In genomic region chr2:22928259-22928658, GRCm38 (mm10) we compare ENCODE assay signal across 27 mouse cellular contexts. TPM values are rescaled to one million over a fixed set of nuclear protein-coding genes. Genes with fewer than 3 reads are reported as not detected.
A peak's percentile ranks its signal among the peaks of the same experiment; 100 is the strongest.
DNase-seq lines count a peak whose midpoint lies in the region; ATAC-seq lines count a peak whose summit lies in the region.
"Had no signal": no experiment of that assay in that cellular context is flagged by ENCODE, and none has a peak within 500 bp of the region (broad histone marks: within the 10 kb centered on the region; RNA-seq: fewer than 3 reads in every experiment).

No protein-coding gene starts in this region.

- 0 out of 2 replicates have a peak overlapping the region, but pooled peaks have one; percentile 12 for H3K27ac ChIP-seq in embryonic facial prominence, embryonic 15.5 days (replicated peaks)
- H3K27ac ChIP-seq: embryonic facial prominence, embryonic 12.5 days; forebrain, embryonic 13.5 days; gastrocnemius, adult 2 months; heart, embryonic 13.5 days; hindbrain, embryonic 10.5 days; kidney, postnatal 0 days; limb, embryonic 13.5 days; lung, embryonic 15.5 days; neural tube, embryonic 12.5 days had no signal

- no peaks in the 10 kb centered on the region for H3K27me3 ChIP-seq in embryonic facial prominence, embryonic 15.5 days
- H3K27me3 ChIP-seq: embryonic facial prominence, embryonic 12.5 days; forebrain, embryonic 13.5 days; heart, embryonic 13.5 days; limb, embryonic 13.5 days; lung, embryonic 15.5 days; neural tube, embryonic 12.5 days had no signal

- H3K4me3 ChIP-seq in embryonic facial prominence, embryonic 15.5 days (replicated peaks), result no peak overlapping the region
- H3K4me3 ChIP-seq: embryonic facial prominence, embryonic 12.5 days; forebrain, embryonic 13.5 days; gastrocnemius, adult 2 months; heart, embryonic 13.5 days; hindbrain, embryonic 10.5 days; limb, embryonic 13.5 days; lung, embryonic 15.5 days; myocyte; neural tube, embryonic 12.5 days had no signal

- 40% methylated on average over 2 of the region's 2 CpGs for WGBS in embryonic facial prominence, embryonic 15.5 days

- peaks cover 7% of the 10 kb centered on the region; the same call in 1 of the 2 replicates for H3K36me3 ChIP-seq in embryonic facial prominence, embryonic 15.5 days

- DNase-seq in frontal cortex, postnatal 14 days (ENCODE audit: low spot score in 2 of 2), result no peak
- DNase-seq in retina, adult 2 months (ENCODE audit: low read depth, low spot score), result peak; percentile 9
- no peak for DNase-seq in retina, embryonic 14.5 days (ENCODE audit: low spot score)
- DNase-seq in heart, postnatal 36 days, result no peak
- DNase-seq: adrenal gland, postnatal 25 days; B cell, adult 2 months; cerebellum, adult 11 months; cerebellum, postnatal 14 days; gastrocnemius, adult 2 months; heart, postnatal 10 days; kidney, adult 8-10 months; kidney, postnatal 4 days had no signal

- H3K4me2 ChIP-seq in embryonic facial prominence, embryonic 15.5 days (replicated peaks), result no peak overlapping the region
- H3K4me2 ChIP-seq: embryonic facial prominence, embryonic 12.5 days; forebrain, embryonic 13.5 days; heart, embryonic 13.5 days; limb, embryonic 13.5 days; liver, embryonic 11.5 days; lung, embryonic 15.5 days; midbrain, embryonic 11.5 days; neural tube, embryonic 12.5 days had no signal

- no peaks in the 10 kb centered on the region for H3K4me1 ChIP-seq in embryonic facial prominence, embryonic 15.5 days
- H3K4me1 ChIP-seq: embryonic facial prominence, embryonic 12.5 days; forebrain, embryonic 13.5 days; heart, embryonic 13.5 days; hindbrain, embryonic 10.5 days; limb, embryonic 13.5 days; lung, embryonic 15.5 days; neural tube, embryonic 12.5 days had no signal

- H3K9ac ChIP-seq in embryonic facial prominence, embryonic 15.5 days, result no peak overlapping the region
- H3K9ac ChIP-seq: embryonic facial prominence, embryonic 12.5 days; forebrain, embryonic 13.5 days; heart, embryonic 13.5 days; limb, embryonic 13.5 days; lung, embryonic 15.5 days; neural tube, embryonic 12.5 days had no signal

- intact Hi-C loops in heart, postnatal 36 days (cut with DNase I), result no loop called here

- no peaks in the 10 kb centered on the region for H3K9me3 ChIP-seq in embryonic facial prominence, embryonic 15.5 days (replicated peaks)
- H3K9me3 ChIP-seq: embryonic facial prominence, embryonic 12.5 days; forebrain, embryonic 13.5 days; heart, embryonic 13.5 days; hindbrain, embryonic 10.5 days; limb, embryonic 13.5 days; lung, embryonic 15.5 days; neural tube, embryonic 12.5 days had no signal

- ATAC-seq in frontal cortex, adult (ENCODE audit: low TSS enrichment), result peak; percentile 64
- no peak for ATAC-seq in embryonic facial prominence, embryonic 15.5 days (ENCODE audit: insufficient number of reproducible peaks, low FRiP score, low TSS enrichment, low read depth)
- ATAC-seq: forebrain, embryonic 13.5 days; hindbrain, embryonic 16.5 days; intestine, embryonic 16.5 days had no signal

RNA-seq across cellular contexts. Expression of gene Pdss1, which starts 32.9 kb away (rescaled TPM):
- polyA plus RNA-seq in embryonic facial prominence, embryonic 15.5 days (2015; fragmentation: Nextera tagmentation; extraction: Ambion mirVana), result 15.8 and 17.2 TPM in 2 replicates
- total RNA-seq in heart, postnatal 36 days (2021), result 10 to 100 TPM; 20.0 to 23.9 TPM
